Mouse (Mus musculus): ENCODE results near the gene Fadd.

The Fadd gene

DNA sequence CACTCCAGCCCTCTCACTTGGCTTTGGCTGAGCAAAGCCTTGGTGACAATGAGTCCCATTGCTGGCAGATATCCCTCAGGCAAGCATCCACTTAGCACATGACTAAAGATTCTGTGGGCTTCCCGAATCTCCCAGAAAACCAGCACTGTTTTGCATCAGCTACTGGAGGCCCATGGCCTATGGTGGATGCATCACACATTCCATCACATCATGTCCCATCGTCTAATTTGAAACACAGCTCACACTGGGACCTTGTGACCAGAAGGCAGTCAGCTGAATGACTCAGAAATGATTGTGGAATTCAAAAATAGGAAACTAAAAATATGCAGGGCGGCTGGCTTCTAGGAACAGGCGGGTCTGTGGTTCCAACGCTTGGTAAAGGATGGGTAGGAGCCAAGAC lies 4.4 kb downstream of the Fadd start:
- in situ Hi-C loops (cut with MseI, MboI), result no loop called here

GRCm38 (mm10) chr7:144572234-144572633 lies 10.0 kb downstream of the Fadd start:
- in situ Hi-C loops (cut with MseI, MboI), result no loop called here

DNA sequence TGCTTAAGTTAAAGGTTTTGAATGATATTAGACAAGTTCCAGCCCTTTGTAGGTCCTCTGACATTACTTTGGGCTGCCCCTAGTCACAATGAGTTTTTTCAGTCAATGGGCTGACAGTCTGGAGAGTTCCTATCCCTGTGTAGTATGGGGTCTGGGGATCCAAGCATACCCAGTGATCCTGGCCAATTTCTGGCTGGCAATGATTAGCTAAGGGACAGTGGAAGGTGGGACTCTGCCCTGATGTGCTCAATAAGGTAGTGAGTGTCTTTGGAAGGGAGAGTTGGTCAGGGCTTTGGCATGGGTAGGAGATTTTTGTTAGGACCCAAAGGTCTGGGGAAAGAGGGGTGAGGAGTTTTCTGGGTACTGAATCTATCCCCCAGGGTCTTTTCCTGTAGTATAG lies 10.7 kb downstream of the Fadd start:
- in situ Hi-C loops (cut with MseI, MboI), result no loop called here

DNA sequence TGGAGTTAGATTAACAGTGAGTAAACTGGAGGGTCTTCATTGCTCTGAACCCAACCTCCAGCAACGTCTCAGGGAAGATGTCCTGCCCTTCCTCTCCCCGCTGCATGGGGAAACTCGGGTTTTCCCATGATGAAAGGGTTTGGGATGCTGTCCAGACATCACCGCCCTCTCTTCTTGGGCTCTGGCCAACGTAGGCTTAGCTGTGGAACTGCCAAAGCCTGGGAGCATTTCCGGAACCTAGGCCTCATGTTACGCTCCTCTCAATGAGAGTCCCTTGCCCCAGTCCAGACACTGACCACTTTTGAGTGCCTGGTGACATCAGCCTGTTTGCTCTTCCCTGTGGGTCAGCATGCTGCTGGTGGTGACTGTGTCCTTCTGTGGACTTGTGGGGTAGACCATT lies 12.8 kb downstream of the Fadd start:
- in situ Hi-C loops (cut with MseI, MboI), result no loop called here

DNA sequence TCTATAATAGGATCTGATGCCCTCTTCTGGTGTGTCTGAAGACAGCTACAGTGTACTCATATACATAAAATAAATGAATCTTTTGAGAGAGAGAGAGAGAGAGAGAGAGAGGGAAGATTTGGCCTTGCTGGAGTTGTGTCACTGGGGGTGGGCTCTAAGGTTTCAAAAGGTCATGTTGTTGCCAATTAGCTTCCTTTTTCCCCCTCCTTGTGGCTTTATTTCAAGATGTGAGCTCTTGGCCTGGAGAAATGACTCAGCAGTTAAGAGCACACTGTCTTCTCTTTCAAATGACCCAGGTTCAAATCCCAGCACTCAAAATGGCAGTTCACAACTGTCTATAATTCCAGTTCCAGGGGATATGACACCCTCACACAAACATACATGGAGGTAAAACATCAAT lies 14.2 kb downstream of the Fadd start:
- in situ Hi-C loops (cut with MseI, MboI), result no loop called here

GRCm38 (mm10) chr7:144566921-144567682 lies 15.2 kb downstream of the Fadd start:
- in situ Hi-C loops (cut with MseI, MboI), result no loop called here

DNA sequence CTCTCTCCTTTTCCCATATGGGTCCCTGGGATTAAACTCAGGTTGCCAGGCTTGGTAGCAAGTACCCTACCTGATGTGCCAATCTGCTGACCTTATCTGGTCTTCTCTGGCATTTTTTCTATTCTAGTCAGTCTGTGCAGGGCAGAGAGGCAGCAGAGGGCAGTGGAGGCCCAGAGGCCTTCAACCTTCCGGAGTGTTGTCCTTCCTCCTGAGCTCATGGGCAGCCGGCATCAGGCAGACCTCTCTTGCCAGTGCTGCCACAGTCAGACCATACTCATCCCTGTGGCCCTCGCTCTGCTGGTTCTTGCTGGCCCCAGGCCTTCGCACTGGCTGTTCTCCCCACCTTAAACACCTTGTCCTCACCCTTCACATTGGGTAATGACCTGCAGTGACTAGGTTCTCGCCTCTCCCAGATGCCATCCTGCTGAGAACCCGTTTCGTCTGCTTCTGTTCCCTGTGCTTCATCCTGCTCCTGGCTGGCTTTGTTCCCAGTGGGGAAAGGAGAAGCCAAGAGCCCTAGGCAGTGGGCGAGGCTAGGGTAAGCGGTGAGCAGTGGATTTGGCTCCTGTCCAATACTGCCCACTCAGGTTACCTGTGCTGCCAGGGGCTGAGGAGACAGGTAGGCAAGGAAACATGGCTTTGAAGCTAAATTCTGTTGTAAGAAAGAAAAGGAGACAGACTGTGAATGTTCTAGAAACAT lies 18.7 kb downstream of the Fadd start:
- in situ Hi-C loops (cut with MseI, MboI), result no loop called here

- in situ Hi-C loops (cut with MseI, MboI), result no loop called here
These were observed 20.2 kb downstream of the Fadd start for GRCm38 (mm10) chr7:144562016-144562415.

DNA sequence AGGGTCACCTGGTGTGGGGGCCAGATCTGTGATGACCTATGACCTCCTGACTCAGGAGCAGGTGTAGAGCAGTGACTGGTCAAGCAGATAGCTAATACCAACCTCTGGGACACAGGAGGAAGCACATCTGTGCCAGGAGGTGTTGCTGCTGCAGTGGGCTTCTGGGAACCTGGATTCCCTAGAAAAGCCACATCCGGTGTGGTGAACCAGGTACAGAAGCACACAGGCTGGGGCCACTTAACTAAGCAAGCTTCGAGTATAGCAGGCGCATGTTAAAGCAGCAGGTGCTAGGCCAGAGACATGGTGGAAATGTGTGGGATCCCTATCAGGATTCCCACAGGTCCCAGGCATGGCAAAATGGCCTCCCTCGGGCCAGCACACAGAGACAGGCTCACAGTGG lies 21.7 kb downstream of the Fadd start:
- in situ Hi-C loops (cut with MseI, MboI), result no loop called here

GRCm38 (mm10) chr7:144558552-144558951 lies 23.7 kb downstream of the Fadd start:
- in situ Hi-C loops (cut with MseI, MboI), result no loop called here

- in situ Hi-C loops (cut with MseI, MboI), result no loop called here
These were observed 28.2 kb downstream of the Fadd start for GRCm38 (mm10) chr7:144554123-144554472.

DNA sequence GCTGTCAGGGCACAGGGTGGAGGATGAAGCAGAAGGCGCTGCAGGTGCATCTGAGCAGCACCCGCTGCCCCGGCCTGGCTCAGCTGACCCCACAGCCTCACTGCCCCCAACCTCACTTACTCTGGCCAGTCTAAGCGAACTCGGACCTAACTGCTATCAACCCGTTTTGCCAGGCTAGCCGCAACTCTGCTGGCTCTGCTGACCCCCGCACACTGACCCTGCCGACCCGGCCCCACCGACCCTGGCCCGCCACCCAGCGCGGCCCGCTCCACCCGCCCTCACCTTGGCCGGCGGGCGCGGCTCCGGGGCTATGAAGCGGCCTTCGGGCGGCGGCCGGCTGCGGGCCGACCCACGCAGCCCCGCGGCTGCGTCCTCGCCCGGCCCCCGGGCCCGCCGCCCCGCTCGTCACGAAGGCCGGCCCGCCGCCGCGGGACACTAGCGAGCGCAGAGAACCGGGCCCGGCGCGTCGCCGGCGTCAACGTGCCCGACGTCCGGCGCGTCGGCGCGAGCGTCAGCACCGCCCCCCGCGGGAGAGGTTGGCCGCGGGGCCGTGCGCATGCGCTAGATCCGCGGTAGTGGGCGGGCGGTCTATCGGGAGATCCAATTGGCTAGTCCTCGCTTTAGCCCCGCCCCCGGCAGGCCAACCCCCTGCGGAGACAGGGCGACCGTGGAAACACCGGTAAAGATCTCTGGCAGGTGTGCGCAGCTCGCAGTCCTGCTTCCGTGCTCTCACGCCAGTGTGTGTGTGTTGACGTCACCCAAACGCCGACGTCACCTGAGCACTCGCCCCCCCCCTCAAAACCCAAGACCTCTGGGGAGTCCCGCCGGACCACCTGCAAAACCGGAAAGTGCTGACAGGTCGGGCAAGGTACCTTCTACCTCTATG lies 28.8 kb downstream of the Fadd start, which contains the start of gene Ppfia1:
Ppfia1 (minus strand) TSS at position 493 of the 886 bp plus-strand sequence.
- in situ Hi-C loops (cut with MseI, MboI), result no loop called here

GRCm38 (mm10) chr7:144552274-144552673 lies 30.0 kb downstream of the Fadd start:
- in situ Hi-C loops (cut with MseI, MboI), result no loop called here

DNA sequence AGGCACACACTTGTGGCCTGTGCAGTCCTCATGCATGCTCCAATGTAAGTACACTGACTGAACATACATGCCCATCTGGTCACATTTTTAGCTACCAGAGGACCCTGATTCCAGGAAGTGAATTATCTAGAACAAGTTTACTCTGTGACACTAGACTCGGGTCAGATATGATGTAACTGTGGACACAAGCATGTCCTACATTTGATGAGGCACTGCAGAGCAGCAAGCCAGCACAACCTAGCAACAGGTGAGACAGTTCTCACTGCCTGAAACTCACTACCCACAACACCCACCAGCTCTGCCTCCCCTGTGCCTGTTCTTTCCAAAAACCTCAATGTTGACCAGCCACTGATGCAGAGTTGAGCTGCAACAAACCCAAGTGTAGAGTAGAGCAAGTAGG lies 31.5 kb downstream of the Fadd start:
- in situ Hi-C loops (cut with MseI, MboI), result no loop called here

DNA sequence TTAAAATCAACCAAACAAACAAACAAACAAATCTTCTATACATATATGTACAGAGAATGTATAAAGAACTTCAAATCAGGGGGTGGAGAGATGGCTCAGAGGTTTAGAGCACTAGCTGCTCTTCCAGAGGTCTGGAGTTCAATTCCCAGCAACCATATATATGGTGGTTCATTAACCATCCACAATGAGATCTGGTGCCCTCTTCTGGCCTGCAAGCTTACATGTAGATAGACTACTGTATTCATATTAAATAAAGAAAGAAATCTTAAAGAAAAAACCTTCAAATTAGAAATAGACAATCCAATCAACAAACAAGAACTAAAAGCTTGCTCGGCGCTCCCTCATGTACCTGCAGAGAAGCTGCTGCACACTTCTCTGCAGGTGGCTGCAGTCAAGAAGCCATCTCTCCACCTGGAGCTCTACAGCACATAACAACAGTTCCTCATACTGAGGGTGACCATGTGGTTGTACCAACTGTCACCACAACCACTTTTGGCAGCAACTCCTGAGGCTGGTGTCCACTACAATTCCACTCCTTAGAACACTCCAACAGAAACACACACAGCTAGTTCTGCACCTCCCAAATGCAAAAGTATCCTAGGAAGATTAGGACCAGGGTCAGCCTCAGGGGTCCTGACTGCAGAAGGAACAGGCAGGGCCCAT lies 32.2 kb downstream of the Fadd start:
- in situ Hi-C loops (cut with MseI, MboI), result no loop called here

DNA sequence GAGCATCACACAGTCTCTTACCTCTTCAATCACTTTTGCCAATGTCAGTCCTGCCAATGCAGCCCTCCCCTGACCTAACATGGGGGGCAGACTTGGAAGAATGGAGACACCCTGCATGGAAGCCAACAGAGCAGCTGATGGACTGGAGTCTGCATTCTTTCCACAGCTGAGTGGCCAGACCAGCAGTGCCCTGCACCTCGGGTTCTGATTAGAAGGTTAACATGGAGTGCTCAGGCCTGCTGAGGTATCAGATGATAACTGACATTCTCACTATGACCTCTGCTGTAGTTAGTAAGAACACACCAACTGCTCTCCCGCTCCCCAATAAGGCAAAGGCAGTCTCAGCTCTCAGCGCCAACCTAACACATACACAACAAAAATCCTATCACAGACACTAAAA lies 37.0 kb downstream of the Fadd start:
- in situ Hi-C loops (cut with MseI, MboI), result no loop called here

GRCm38 (mm10) chr7:144541351-144541750 lies 40.9 kb downstream of the Fadd start:
- in situ Hi-C loops (cut with MseI, MboI), result no loop called here

GRCm38 (mm10) chr7:144539146-144539545 lies 43.1 kb downstream of the Fadd start:
- in situ Hi-C loops (cut with MseI, MboI), result no loop called here

DNA sequence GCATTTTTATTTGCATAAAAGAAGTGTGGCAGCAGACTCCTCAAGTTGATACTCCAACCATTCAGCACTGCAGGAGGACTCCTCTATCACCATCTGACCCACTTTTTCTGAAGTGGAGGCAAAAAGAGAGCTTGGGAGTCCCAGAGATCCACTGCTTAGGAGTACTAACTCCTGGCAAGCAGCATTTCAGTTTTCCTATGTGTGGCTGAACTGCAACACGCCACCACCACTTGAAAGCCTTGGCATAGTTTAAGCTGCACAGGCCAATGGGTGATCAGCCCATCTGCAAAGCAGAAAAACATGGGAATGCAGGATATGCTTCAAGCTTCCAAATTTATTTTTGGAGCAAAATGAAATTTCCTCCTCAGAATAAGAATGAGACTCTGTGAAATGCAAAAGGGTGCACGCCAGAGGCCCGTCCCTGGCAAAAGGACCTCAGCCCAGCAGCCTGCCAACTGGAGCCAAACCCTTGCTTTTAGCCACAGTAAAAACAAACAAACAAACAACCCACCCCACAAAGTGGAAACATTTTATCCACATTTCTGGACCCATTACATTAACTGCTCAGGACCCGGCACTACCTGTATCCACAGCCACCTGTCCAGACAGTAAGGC lies 44.1 kb downstream of the Fadd start:
- in situ Hi-C loops (cut with MseI, MboI), result no loop called here

- in situ Hi-C loops (cut with MseI, MboI), result no loop called here
These were observed 45.9 kb downstream of the Fadd start for GRCm38 (mm10) chr7:144536367-144536766.

GRCm38 (mm10) chr7:144534773-144535172 lies 47.5 kb downstream of the Fadd start:
- in situ Hi-C loops (cut with MseI, MboI), result no loop called here
